Mouse (Mus musculus) myocyte (in vitro differentiated cells): ENCODE data around the gene Lrp11. TPM values are rescaled to one million over a fixed set of nuclear protein-coding genes. Genes with fewer than 3 reads are reported as not detected.
"Not testable (repeated sequence)": the region's sequence is repeated elsewhere in the genome, so short reads cannot be mapped to it uniquely, and the experiment has no call there.

Experiments
- H3K27me3 ChIP-seq: one replicate; pipeline ENCODE4 v1.6.1; 2011; ENCODE audit not compliant: control insufficient read depth, insufficient read depth, insufficient read length
- H3K36me3 ChIP-seq: one replicate; pipeline ENCODE4 v1.6.1; 2011; ENCODE audit not compliant: control insufficient read depth, insufficient read depth
- H3K4me2 ChIP-seq: one replicate; pipeline ENCODE4 v1.6.1; 2011; ENCODE audit warnings: low read depth, control low read depth
- H3K4me3 ChIP-seq: one replicate; pipeline ENCODE4 v1.5.1; 2011; ENCODE audit warnings: mild to moderate bottlenecking, control low read depth, moderate library complexity
- H3K79me2 ChIP-seq: one replicate; pipeline ENCODE4 v1.6.1; 2011; ENCODE audit not compliant: control insufficient read depth, insufficient read depth
- H3ac ChIP-seq: one replicate; pipeline ENCODE4 v1.6.1; 2011; ENCODE audit not compliant: control insufficient read depth, insufficient read length
- CEBPB ChIP-seq: IDR thresholded peaks from 2 replicates; pipeline ENCODE4 v1.6.1; 2011; ENCODE audit warnings: mild to moderate bottlenecking, moderate library complexity; ENCODE audit not compliant: poor library complexity, insufficient read depth, severe bottlenecking
- E2F4 ChIP-seq: IDR thresholded peaks from one replicate; pipeline ENCODE4 v1.6.1; 2011; ENCODE audit warnings: mild to moderate bottlenecking, control low read depth, moderate library complexity; ENCODE audit not compliant: insufficient read depth
- MAX ChIP-seq: IDR thresholded peaks from one replicate; pipeline ENCODE4 v1.6.1; 2011; ENCODE audit warnings: low read depth, mild to moderate bottlenecking, control low read depth
- MYOD1 ChIP-seq, 3 experiments: IDR thresholded peaks; one replicate each; pipeline ENCODE4 v1.6.1; 2011; ENCODE audit warnings: control low read depth in 2 of 3, low read depth in 2 of 3, mild to moderate bottlenecking in 2 of 3, moderate library complexity in 1 of 3; ENCODE audit not compliant: insufficient read length in 2 of 3, control insufficient read depth in 1 of 3
- MYOG ChIP-seq, 3 experiments: IDR thresholded peaks; one replicate each; pipeline ENCODE4 v1.6.1; 2011; ENCODE audit warnings: control low read depth in 2 of 3, low read depth in 2 of 3, mild to moderate bottlenecking in 2 of 3; ENCODE audit not compliant: insufficient read length in 2 of 3, control insufficient read depth in 1 of 3, insufficient read depth in 1 of 3
- POLR2A ChIP-seq: IDR thresholded peaks from one replicate; pipeline ENCODE4 v1.6.1; 2011; ENCODE audit warnings: low read depth, mild to moderate bottlenecking, control low read depth, moderate library complexity; ENCODE audit not compliant: insufficient read length
- POLR2AphosphoS2 ChIP-seq: IDR thresholded peaks from one replicate; pipeline ENCODE4 v1.6.1; 2011; ENCODE audit warnings: low read depth, control low read depth; ENCODE audit not compliant: insufficient read length
- REST ChIP-seq: IDR thresholded peaks from one replicate; pipeline ENCODE4 v1.6.1; 2011; ENCODE audit warnings: mild to moderate bottlenecking, control low read depth, moderate library complexity; ENCODE audit not compliant: insufficient read depth, insufficient read length
- SRF ChIP-seq: IDR thresholded peaks from one replicate; pipeline ENCODE4 v1.6.1; 2011; ENCODE audit warnings: low read depth; ENCODE audit not compliant: control insufficient read depth, insufficient read length
- TCF12 ChIP-seq: IDR thresholded peaks from one replicate; pipeline ENCODE4 v1.6.1; 2011; ENCODE audit warnings: mild to moderate bottlenecking, control low read depth; ENCODE audit not compliant: poor library complexity, insufficient read depth, severe bottlenecking
- TCF3 ChIP-seq: IDR thresholded peaks from one replicate; pipeline ENCODE4 v1.6.1; 2011; ENCODE audit warnings: low read depth, control low read depth; ENCODE audit not compliant: insufficient read length
- USF1 ChIP-seq: IDR thresholded peaks from one replicate; pipeline ENCODE4 v1.6.1; 2011; ENCODE audit warnings: low read depth, mild to moderate bottlenecking, control low read depth, moderate library complexity
- polyA plus RNA-seq: library from polyadenylated mRNA; unstranded; fragments of >200 nt; fragmentation: generic; extraction: Trizol; gene quantifications from one replicate; pipeline ENCODE4 v1.2.1, GENCODE M21; 2012; ENCODE audit warnings: missing spikeins

The Lrp11 gene
- polyA plus RNA-seq, 1 experiment, result 4.8 TPM

DNA sequence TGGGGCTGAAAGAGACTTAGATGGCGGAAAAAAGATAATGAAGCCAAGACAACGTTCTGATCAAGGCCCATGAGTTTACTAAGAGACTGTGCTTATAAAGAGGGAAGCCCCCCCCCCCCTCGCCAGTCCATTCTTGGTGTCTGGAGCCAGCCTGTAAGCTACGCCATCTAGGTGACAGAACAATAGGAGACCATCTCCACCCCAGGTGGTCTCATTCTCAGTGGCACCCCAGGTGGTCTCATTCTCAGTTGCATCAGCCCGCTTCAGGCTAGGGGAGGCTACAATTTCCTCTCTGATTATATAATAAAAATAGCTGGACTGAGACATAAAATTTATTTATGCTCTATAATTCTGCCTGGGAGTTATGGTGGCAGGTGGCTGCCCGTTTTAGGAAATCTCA is 22.0 kb downstream of the Lrp11 start:
- no peak overlapping the region for H3ac ChIP-seq
- no peak overlapping the region for H3K4me2 ChIP-seq
- no peaks in the 10 kb centered on the region for H3K36me3 ChIP-seq
- H3K79me2 ChIP-seq, result no peaks in the 10 kb centered on the region
- no peaks in the 10 kb centered on the region for H3K27me3 ChIP-seq
- TF ChIP-seq TCF3, result no peak
- TF ChIP-seq SRF, result no peak
- TF ChIP-seq MYOG (IDR thresholded peaks at IDR 0.05; ENCODE audit: control insufficient read depth in 1 of 3, insufficient read depth in 1 of 3, insufficient read length in 2 of 3, low read depth in 2 of 3), result no peak
- no peak for TF ChIP-seq TCF12
- TF ChIP-seq REST, result no peak
- TF ChIP-seq CEBPB, result no peak
- TF ChIP-seq E2F4, result no peak
- TF ChIP-seq MYOD1 (IDR thresholded peaks at IDR 0.05; ENCODE audit: control insufficient read depth in 1 of 3, insufficient read length in 2 of 3, low read depth in 2 of 3), result no peak
- no peak for TF ChIP-seq MAX
- no peak for TF ChIP-seq USF1
- no peak for TF ChIP-seq POLR2AphosphoS2
- TF ChIP-seq POLR2A, result no peak
- H3K4me3 ChIP-seq, result no peak overlapping the region

DNA sequence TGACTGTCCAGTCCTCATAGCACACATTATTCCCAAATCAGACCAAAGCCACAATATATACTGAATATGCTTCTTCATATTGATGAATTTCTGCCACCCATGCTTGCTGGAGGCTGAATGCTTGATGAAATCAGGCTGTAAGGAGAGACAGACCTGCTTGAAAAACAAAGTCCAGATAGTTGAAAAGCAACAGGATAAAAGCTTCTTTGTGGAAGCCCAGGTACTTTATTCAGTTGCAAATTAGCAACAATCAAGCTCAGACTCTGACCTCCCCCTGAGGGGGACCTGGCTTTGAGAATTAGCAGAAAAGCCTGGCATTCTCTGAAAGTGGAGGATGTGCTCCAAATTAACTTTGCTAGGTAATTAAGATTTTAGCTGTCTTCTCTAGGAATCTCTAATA is 22.6 kb downstream of the Lrp11 start:
- H3K36me3 ChIP-seq, H3K4me2 ChIP-seq, H3K27me3 ChIP-seq, H3K4me3 ChIP-seq, H3K79me2 ChIP-seq, H3ac ChIP-seq: not testable (repeated sequence)

DNA sequence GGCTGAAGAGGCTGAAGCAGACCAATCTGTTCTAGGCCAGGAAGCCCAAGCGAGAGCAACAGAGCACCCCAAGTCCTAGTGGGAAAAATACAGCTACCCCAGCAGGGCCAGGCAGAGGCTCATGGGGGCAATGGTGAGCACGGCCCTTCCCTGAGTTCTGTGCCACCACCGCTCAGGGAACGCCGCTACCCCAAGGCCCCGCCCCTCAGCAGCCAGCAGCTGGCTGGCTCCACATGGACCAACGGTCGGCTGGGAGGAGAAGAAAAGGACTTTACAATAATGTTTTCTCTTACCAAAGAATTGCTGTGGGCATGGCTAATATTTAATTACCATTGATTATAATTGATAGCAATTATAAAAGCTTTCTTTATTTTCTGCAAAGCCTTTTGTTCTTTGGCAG is 25.2 kb downstream of the Lrp11 start:
- no peak overlapping the region for H3ac ChIP-seq
- H3K4me2 ChIP-seq, result no peak overlapping the region
- no peak overlapping the region for H3K4me3 ChIP-seq
- TF ChIP-seq CEBPB, result no peak
- no peak for TF ChIP-seq TCF3
- no peak for TF ChIP-seq E2F4
- no peak for TF ChIP-seq REST
- no peak for TF ChIP-seq MYOG (IDR thresholded peaks at IDR 0.05; ENCODE audit: control insufficient read depth in 1 of 3, insufficient read depth in 1 of 3, insufficient read length in 2 of 3, low read depth in 2 of 3)
- TF ChIP-seq POLR2A, result no peak
- no peak for TF ChIP-seq POLR2AphosphoS2
- TF ChIP-seq USF1, result no peak
- no peak for TF ChIP-seq SRF
- TF ChIP-seq MAX, result no peak
- no peak for TF ChIP-seq TCF12
- TF ChIP-seq MYOD1 (IDR thresholded peaks at IDR 0.05; ENCODE audit: control insufficient read depth in 1 of 3, insufficient read length in 2 of 3, low read depth in 2 of 3), result no peak
- no peaks in the 10 kb centered on the region for H3K79me2 ChIP-seq
- no peaks in the 10 kb centered on the region for H3K36me3 ChIP-seq
- H3K27me3 ChIP-seq, result no peaks in the 10 kb centered on the region

DNA sequence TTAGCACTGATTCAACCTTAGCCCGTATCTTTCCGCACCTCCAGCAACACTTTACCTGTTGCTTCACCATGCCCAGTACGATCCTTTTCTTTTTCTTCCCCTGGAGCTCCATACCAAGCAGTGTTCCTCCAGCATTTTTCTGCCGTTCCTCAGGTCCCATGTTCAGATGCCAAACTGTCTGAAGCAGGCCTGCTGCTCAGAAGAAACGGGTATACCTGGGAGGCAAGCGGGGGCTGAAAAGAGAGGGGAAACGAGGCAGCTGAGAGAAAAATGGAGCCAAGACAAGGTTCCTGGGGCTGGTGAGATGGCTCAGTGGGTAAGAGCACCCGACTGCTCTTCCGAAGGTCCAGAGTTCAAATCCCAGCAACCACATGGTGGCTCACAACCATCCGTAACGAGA is 27.5 kb downstream of the Lrp11 start:
- not testable (repeated sequence) for H3K27me3 ChIP-seq, H3ac ChIP-seq, H3K4me2 ChIP-seq, H3K79me2 ChIP-seq, H3K4me3 ChIP-seq, H3K36me3 ChIP-seq

DNA sequence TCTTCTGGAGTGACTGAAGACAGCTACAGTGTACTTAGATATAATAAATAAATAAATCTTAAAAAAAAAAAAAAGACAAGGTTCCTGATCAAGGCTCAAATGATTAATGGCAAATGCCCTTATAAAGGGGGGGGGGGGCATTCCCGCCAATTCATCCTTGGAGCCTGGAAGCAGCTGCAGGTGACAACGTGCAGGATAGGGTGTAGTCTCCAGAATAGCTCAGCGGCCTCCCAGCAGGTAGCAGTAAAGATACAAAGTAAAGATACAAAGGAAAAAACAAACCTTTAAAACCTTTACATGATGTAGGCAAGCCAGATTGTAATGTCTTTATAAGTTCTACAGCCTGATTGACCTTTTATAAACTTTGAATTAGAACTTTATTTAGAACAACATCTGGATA is 28.0 kb downstream of the Lrp11 start:
- H3K4me3 ChIP-seq, H3K79me2 ChIP-seq, H3K36me3 ChIP-seq, H3K27me3 ChIP-seq, H3ac ChIP-seq, H3K4me2 ChIP-seq: not testable (repeated sequence)

DNA sequence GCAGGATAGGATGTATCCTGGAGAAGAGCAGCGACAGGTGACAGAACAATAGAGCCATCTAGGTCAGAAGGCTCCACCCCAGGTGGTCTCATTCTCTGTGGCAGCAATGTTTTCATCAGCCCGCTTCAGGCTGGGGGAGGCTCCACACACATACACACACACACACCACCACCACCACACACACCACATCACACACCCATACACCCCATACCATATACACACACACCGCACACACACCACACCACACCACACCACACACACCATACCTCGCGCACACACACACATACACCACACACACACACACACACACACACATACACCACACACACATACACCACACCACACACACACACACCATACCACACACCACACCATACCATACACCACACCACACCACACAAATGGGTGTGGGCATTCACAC is 30.2 kb downstream of the Lrp11 start:
- Histone ChIP-seq H3K36me3 (no peaks in the 10 kb centered on the region), H3K27me3 (no peaks in the 10 kb centered on the region), H3K4me2 (no peak overlapping the region), H3K79me2 (no peaks in the 10 kb centered on the region), H3ac (no peak overlapping the region), H3K4me3 (no peak overlapping the region)
- TF ChIP-seq CEBPB (no peak), POLR2A (no peak), TCF12 (no peak), USF1 (no peak), REST (no peak), SRF (no peak), E2F4 (no peak), POLR2AphosphoS2 (no peak), MYOG (IDR thresholded peaks at IDR 0.05; ENCODE audit: control insufficient read depth in 1 of 3, insufficient read depth in 1 of 3, insufficient read length in 2 of 3, low read depth in 2 of 3) (no peak), TCF3 (no peak), MYOD1 (IDR thresholded peaks at IDR 0.05; ENCODE audit: control insufficient read depth in 1 of 3, insufficient read length in 2 of 3, low read depth in 2 of 3) (no peak), MAX (no peak)
